Mouse (Mus musculus) lung, postnatal 14 days (tissue): Measurements from ENCODE around the gene Dcaf15.
A peak's percentile ranks its signal among the peaks of the same experiment; 100 is the strongest.

Experiments used
- DNase-seq: peaks from one replicate; pipeline ENCODE4 v3.0.0; 2021

Gene Dcaf15

DNA sequence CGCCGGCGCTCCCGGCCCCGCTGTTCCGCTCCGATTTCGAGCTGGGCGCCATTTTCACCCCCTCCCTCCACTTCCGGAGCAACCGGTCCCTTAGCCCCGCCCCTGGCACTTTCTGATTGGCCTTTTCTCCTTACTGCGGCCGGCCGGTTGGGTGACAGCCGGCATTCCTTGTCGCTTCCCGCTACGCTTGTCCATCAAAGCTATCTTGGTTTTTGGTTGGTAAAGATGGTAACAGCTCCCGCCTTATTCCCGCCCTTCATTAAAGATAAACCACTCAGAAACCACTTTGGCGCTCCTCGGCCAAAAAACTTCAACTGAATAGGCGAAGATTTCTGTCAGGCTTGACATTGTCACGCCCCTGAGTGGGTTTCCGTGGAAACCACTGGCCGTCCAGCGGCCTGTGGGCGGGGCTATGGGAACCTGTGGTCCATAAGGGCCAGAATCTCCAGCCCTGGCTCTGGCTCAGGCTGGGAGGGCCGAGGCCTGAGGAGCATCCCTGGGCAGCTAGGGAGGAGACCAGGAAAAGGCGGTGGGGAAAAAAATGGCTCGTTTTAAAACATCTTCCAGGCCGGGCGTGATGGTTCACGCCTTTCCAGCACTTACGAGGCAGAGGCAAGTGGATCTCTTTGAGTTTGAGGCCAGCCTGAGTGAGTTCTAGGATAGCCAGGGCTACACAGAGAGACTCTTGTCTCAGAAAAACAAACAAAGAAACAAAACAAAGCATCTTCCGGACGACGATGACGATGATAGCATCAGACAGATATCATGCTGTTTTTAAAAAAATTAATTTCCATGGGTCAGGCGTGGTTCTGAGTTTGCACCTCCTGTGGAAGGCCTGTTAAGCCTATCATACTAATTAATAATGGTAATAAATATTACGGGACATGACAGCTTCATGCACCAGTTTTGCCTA, at the start of gene Dcaf15:
Dcaf15 (minus strand) TSS at position 72 of the 913 bp plus-strand sequence.
- DNase-seq: peak; percentile 99

DNA sequence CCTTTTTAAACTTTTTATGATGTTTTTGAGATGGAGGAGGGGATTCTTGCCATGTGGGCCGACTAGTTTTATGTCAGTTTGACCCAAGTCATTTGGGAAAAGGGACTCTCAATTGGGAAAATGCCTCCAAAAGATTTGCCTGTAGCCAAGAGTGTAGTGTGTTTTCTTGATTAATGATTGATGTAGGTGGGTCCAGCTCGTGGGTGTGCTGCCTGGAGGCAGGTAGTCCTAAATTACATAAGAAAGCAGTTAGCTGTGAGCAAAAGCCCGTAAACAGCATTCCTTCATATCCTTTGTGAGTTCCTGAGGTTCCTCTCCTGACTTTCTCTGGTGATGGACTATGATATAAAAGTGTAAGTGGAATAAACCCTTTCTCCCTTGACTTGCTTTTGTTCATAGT, 44.6 kb upstream of the Dcaf15 start:
- no peak for DNase-seq

DNA sequence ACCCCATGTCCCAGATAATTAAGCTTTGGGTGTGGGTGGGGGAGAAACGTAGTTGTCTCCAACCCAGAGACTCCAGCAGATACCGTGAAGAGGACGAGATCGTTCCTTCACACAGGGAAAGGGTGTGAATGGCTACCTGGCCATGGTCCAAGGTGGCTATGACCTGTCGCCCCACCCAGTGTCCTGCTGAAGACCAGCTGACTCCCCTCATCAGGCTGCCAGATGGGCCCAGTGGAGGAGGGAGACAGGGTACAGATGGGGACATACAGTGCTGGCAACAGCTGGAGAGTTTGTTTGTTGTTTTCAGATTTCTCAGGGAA, 43.9 kb upstream of the Dcaf15 start:
- peak; percentile 46 for DNase-seq

DNA sequence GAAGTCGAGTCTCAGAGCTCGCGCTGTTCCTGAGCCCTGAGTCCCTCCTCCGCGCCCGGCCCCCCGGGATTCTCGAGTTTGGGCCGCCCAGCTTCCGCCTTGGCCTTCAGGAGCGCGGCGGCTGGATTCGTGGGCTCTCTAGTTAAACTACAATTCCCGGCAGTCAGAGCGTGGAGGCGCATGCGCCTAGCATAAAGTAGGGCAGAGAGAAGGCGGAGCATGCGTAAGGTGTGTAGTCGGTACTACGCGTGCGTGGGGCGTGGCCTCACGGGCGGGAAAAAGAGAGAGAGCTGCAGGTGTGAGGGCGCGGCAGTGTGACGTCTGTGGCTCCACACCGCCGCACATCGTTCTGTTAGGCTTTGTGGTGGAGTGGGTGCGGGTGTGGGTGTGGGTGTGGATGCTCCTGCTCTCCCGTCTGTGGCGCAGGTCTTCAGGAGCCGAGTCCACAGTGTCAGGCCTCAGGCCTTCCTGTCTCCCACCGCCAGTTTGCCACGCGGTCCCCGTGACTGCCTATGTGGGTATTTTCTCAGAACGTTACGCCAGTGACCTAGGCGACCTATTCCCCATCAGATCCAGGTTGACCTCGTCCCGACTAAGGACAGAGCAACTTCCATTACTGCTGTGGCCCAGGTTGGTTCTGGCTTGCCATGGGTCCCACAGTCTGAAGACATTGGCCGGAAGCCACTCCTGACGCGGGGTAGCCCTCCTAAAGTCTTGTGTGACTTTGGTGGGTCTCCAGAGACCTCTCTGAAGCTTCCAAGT, 43.4 kb upstream of the Dcaf15 start, which contains the start of the genes Cc2d1a and 4930432K21Rik:
Cc2d1a (minus strand) TSS at position 168 of the 762 bp plus-strand sequence.
4930432K21Rik (plus strand) TSS at position 257 of the 762 bp plus-strand sequence.
- DNase-seq: peak; percentile 94

DNA sequence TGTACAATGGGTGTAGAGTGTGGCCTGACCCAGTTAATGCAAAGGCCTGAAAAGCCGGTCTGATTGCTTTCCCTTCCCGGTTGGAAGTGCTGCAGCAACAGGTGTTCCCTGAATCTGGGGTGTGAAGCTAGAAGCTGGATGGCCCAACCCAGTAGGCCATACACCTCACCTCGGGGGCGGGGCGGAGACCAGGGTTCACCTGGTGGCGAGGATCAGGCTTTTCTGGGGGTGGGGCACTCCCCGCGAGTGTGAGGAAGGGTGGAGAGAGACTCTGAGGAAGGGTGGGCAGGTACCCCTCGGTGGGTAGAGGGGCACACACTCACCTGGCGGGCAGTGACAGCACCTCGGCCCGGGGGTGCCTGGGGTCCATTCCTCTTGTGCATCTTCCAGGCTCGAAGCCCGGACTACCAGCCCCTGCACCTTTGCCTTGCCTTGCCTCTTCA, 42.8 kb upstream of the Dcaf15 start:
- DNase-seq: peak; percentile 30

DNA sequence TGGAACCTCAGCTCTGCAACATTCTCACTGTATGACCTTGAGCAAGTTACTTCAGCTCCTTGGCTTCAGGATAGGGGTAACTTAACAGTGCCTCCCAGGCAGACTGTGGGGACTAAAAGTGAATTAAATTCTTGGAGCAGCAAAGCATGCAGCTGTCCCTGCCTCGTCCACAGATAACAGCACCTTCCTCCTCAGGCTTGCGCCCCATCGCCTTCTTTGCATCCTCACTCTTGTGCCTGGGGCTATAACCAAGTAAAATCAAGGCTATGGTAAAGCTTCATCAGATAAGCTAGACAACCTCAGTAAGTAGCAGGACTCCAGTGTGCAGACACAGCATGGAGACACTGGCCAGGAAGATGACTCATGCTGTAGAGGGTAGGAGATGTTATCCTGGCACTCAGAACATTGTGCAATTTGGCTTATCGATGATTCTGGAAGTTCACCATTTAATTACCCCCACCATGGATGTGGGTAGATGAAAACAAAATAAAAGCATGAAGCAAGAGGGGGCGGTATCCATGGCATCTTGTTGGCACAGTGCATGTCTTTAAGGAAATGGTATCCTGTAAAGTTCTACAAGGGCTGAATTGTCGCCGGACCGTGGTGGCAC, 40.2 kb upstream of the Dcaf15 start:
- DNase-seq: no peak

DNA sequence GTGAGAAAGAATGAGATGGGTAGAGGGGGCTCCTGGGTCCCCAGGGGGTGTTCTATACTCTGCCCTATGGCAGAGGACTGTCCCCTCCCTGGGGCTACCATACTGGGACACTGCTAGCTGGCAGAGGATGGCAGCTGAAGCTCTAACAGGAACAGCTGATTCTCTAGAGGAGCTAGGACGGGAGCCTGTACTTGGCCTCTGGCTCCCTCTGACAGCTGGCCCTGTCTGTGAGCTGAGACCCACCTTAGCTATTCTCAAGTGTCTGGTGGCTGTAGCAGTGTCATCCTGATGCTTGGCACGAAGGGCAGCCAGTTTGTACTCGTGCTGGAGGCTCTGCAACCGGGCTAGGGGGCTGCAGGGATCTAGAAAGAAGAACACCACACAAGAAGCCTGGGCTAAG, 36.3 kb upstream of the Dcaf15 start:
- no peak for DNase-seq

DNA sequence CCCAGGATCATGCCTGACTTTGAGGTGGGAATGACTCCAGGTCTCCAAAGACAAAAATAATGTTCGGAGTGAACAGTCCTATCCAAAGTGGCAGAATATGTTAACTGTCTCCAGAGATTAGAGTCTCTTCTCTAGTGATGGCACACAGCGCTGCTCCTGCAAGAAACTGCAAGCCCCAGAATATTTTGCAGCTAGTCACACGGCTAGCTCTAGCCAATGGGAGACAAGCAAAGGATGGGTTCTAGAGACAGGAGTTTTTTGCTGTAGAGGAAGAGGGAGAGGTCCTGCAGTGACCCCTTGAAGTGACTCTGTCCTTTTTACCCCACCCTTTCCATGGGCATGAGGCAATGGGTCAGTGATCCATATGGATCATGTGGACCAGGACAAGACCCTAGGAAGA, 33.3 kb upstream of the Dcaf15 start:
- DNase-seq: no peak

DNA sequence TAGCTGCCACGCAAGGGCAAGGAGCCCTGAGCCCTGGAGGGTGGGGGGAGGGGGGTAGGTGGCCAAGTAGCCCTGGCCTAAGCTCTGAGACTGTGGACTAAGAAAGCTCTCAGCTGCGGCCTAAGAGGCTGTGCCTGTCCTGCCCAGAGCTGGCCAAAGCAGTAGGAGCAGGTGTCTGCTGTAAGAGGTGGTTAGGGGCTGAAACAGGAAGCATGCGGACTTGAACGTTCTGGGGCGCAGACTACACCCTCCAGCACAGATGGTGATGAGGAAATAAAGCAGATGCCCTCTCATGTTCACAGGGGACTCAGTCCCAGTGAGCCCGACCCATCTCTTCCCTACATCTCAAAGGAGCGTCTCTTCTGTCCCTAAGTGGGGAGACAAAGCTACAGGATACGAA, 27.7 kb upstream of the Dcaf15 start:
- DNase-seq: no peak

DNA sequence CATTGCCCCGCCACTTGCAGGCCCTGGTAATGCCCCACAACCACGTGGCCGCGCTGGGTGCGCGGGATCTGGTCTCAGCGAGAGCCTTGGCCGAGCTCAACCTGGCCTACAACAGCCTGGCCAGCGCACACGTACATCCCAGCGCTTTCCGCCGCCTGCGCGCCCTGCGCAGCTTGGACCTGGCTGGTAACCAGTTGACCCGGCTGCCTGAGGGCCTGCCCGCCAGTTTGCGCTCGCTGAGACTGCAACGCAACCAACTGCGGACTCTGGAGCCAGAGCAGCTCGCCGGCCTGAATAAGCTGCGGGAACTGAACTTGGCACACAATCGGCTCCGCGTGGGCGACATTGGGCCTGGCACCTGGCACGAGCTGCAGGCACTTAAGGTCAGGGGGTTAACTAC, 26.2 kb upstream of the Dcaf15 start:
- DNase-seq: no peak

DNA sequence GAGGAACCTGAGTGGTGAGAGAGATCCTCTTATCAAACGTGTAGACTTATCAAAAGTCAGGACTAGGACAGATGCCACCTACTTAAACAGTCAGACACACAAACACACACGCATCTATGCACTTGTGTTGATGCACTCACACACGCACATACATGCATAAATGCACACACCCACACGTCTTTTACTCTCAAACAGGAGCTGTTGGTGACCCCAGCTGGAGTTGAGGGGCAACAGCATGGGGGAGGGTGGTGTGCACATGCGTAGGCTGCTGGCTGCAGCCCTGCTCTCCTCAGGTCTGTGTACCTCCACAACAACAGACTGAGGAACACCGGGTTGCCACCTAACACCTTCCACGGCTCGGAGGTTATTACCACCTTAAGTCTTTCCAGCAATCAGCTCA, 23.7 kb upstream of the Dcaf15 start:
- no peak for DNase-seq

DNA sequence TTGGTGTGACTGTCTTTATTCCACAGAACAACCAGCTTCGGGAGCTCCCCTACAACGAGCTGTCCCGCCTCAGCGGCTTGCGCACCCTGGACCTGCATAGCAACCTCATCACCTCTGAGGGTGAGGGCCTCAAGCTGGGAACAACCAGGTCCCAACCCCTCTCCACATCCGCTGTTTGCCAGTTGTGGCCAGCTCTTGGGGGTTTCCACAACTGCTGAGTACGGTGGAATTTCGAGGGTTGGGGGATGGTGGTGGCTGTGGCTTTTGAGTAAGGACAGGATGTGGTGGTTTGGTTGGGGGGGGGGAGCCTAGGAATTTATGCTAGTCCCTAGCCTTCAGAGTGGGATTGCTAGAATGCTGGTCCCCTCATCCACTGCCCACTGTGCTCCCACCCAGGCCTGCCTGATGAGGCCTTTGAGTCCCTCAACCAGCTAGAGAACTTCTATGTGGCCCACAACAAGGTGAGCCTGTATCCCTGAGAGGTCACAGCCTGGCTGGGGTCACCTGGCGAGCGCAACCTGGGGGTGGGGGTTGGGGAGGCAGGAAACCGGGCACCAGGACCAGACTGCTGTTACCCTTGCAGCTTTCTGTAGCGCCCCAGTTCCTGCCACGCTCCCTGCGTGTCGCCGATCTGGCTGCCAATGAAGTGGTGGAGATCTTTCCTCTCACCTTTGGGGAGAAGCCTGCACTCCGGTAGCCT, 22.8 kb upstream of the Dcaf15 start:
- no peak for DNase-seq

DNA sequence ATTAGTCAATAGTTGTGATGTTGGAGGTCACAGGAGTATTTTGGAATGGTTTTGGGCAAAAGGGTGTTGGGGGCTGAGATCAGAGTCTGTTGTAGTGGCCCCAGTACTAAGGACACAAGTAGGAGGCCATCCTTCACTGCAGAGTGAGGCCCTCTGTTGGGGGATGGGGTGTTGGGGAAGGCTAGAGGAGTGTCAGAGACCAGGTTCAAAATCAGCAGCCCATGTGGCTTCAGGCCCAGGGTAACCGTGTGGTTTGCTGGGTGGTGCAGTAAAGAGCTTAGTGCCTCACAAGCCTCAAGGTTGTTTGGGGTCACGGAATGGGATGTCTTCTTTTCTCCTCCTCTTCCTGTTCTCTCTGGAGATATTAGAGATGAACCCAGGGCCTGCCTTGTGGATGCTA, 22.2 kb upstream of the Dcaf15 start:
- no peak for DNase-seq

DNA sequence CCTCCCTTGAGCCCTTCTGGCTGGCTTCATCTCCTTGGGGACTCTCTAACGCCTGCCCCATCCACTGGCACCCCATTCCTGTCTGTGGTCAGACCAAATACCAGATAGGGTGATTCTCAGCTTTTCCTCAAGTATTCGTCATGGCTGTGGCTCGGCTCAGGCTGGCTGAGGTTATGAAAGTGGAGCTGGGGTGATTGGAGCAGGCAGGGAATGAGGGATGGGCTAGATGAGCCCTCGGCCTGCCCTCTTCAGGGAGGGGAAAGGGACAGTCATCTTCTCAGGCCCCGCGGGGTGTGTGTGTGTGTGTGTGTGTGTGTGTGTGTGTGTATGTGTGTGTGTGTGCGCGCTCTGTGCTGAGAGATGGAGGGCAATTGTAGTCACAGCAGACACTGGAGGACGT, 21.1 kb upstream of the Dcaf15 start, which contains the start of gene Podnl1:
Podnl1 (plus strand) TSS at position 334 of the 400 bp plus-strand sequence.
- DNase-seq: peak; percentile 36

DNA sequence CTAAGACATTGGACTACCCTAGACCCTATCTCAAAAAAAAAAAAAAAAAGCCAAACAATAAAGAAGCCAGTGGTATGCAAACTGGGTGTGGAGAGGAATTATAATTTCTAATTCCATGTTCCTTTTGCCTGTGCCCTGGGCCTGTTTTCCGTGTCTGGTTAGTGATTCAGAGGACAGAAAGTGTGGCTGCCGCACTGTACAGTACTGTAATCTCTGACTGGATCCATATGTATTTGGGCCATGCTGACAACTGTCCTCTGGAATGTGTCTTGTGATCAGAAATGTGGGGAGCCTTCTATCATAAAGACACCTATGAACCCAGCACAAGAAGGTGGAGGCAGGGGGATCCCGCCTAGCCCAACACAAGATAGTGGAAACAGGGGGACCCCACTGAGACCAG, 17.6 kb upstream of the Dcaf15 start:
- no peak for DNase-seq

DNA sequence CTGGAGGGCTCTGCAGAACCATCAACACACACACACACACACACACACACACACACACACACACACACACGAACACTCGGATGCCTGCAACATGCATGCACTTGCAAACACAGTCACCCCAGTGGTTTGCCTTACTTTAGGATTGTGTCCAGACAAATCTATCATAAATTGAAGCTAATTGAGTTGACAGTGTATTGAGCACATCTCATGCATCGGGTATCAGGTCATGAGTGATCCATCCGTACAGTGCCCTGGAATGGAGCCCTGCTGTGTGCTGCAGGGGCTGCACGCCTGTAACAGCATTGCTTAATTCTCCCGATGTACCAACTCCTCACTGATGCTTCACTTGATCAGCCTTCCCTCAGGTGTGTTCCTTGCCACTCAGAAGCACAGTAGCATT, 11.1 kb upstream of the Dcaf15 start:
- DNase-seq: no peak

DNA sequence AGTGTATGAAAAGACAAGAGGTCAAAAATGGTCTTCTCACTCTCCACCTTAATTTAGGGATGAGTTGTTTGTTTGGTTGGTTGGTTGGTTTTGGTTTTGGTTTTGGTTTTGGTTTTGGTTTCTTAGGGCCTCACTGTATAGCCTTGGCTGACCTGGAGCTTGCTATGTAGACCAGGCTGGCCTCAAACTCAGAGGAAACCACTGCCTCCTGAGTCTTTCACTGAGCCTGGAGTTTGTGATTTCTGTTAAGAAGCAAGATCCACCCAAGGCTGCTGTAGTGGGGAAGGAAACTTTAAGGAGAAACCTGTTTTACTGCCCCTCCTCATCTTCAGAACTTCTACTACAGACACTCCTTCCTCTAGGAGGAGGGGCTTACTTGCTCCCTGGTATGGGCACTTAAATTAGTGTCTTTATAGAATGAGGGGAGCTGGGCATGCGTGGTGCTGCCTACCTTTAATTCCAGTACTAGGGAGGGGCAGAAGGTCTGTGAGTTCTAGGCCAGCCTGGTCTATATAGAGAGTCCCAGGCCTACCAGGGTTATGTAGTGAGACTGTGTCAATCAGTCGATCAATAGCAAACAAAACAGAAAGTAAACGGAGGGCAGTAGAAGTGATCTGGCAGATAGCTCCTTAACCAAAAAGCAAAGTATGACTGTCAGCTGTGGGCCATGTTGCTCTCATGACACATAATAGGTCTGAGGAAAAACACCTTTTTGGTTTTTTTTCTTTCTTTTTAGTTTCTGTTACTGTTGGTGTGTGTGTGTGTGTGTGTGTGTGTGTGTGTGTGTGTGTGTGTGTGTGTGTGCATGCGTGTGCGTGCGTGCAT, 1.9 kb upstream of the Dcaf15 start:
- DNase-seq: no peak

DNA sequence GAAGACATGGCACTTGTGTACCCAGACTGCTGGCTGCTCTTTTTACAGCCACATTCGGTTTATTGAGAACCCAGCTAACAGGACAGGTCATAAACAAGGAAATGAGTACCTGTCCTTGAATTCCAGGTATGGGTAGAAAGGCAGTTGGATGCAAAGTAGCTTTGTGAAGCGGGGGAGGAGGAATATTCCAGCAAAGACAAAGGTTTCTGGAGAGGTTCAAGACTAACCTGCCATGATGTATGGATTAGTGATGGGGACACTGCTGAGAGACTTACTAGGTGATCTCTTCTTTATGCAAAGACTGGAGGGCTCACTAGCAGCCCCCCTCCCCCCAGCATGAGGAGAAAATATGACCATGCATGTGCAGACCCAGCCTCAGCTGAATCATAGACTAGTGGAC, 1.1 kb upstream of the Dcaf15 start:
- DNase-seq: no peak

DNA sequence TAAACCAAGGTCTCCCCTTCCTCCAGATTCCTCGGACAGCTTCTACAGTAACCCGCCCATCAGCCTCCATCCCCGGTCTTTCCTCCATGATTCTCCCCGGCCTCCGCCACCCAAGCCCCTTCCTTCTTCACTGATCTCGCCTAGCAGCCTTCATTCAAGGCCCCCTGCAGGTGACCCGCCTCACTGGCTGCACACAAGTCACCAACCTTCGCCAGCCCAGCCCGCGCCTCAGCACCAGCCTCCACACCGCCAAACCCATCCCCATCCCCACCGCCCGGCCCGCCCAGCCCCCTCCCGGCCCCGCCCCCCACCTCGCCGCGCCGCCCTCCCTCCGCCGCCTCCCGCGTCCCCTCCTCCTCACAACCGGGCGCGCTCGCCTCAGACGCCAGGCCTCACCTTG, 347 bp downstream of the Dcaf15 start:
- DNase-seq: peak; percentile 62

DNA sequence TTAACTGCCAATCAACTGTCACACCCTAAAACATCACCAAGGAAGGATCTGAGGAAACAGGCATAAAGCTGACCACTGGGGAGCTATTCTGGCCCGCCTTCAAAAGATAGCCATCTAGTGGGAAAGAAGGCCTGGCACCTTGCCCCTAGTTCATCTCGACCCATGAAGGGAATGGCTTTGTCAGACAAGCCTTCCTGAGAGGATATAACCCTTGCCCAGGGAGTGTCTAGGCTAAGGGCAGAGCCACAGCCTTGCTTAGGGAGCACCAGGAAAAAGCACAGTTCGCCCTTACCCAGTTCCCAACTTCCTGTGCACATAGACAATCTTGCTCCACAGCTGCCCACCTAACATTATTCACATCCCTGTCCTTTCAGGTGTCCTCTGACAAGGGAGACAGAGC, 967 bp downstream of the Dcaf15 start:
- DNase-seq: peak; percentile 52

DNA sequence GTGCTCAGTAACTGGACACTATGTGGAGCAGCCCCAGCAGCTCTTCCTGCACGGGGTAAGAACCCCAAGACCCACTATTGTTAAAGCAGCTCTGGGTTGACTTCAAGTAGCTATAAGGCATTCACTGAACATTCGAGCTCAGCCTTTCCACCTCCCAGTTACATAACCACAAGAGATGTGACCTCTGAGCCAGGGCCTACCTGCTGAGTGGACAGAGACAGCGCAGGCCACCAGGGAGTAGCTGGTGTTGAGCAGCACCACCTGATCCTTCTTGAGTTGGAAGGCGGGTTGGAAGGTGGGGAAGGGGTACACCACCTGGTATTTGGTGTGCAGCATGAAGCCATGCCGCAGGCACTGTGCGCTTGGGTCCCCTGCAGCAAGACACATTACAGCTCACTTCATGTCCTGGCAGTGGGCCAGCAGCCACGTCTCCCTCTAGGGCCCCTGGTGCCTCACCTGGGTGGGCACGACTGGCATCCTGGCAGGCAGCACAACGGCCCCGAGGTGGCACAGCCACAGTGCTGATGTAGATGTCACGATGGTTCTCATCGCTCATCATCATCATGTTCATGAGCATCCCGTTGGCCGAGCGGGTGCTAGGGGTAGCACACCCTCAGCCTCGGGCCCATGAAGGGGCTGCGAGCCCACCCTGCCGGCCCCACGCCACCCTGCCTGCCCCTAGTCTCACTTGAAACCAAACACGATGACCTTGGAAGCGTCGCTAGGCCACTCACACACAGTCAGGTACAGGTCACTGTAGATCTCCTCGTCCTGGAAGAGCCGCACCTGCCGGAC, 2.9 kb downstream of the Dcaf15 start:
- no peak for DNase-seq
